Mouse (Mus musculus): ENCODE data around the gene Ndufa4l2. TPM values are rescaled to one million over a fixed set of nuclear protein-coding genes. Genes with fewer than 3 reads are reported as not detected.

Gene Ndufa4l2
- polyA plus RNA-seq, 1 experiment from 2014 or later = 59.8 TPM

DNA sequence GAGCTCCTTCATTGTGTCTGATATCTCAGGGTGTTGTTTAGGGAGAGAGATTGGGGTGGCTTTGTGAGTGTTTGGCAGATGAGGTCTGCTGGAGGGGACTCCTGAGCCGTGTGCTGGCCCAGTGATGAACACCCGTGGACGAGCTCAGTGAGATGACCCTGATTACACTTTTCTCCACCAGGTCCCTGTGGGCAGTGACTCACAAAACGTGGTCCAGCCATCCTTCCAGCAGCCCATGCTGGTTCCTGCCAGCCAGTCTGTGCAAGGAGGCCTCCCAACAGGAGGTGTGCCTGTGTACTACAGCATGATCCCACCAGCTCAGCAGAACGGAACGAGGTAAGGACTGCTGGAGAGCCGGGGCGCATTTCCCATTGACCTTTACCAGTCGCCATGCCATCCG, 29.5 kb upstream of the Ndufa4l2 start:
- H3K9ac ChIP-seq (ENCODE audit: low read length) = no peak overlapping the region
- peaks cover 30% of the 10 kb centered on the region for H3K36me3 ChIP-seq (ENCODE audit: control insufficient read depth, insufficient read depth)

DNA sequence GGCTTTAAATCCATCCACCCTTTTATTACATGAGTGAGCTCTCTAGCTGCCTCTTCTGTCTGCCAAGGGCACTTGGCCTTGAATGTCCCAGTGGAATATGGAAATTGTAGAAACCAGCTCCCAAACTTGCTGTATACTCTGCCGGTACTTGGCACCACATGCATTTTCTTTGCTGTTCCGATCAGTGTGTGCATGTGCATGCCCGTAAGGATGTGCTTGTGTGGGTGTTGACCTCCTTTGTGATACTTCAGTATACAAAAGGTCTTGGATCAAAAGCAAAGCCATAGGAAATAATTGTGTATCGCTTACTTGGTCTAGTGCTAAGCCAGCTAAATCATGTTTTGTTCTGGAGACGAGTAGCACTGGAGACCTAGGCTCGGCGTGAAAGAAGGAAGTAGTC, 25.9 kb upstream of the Ndufa4l2 start:
- 86% methylated on average over 7 of the region's 7 CpGs for WGBS
- Histone ChIP-seq H3K9ac (ENCODE audit: low read length) (no peak overlapping the region), H3K4me3 (ENCODE audit: low read length) (no peak overlapping the region), H3K27ac (ENCODE audit: low read length) (no peak overlapping the region), H3K27me3 (ENCODE audit: control insufficient read depth, insufficient read depth, low read length) (no peaks in the 10 kb centered on the region), H3K9me3 (replicated peaks; ENCODE audit: control insufficient read depth, low read length) (no peaks in the 10 kb centered on the region), H3K36me3 (ENCODE audit: control insufficient read depth, insufficient read depth) (peaks cover 39% of the 10 kb centered on the region), H3K4me1 (ENCODE audit: control insufficient read depth, insufficient read depth, low read length) (no peaks in the 10 kb centered on the region), H3K4me2 (ENCODE audit: low read depth, low read length) (no peak overlapping the region)
- no peak for ATAC-seq (replicated peaks; ENCODE audit: extremely low read depth, insufficient read depth, low FRiP score)

More for the DNA sequence above, 29.5 kb upstream of the Ndufa4l2 start:
- H3K4me2 ChIP-seq (ENCODE audit: low read depth, low read length) = no peak overlapping the region
- H3K9me3 ChIP-seq (replicated peaks; ENCODE audit: control insufficient read depth, low read length) = no peaks in the 10 kb centered on the region
- ATAC-seq (replicated peaks; ENCODE audit: extremely low read depth, insufficient read depth, low FRiP score) = no peak
- no peaks in the 10 kb centered on the region for H3K27me3 ChIP-seq (ENCODE audit: control insufficient read depth, insufficient read depth, low read length)
- no peak overlapping the region for H3K4me3 ChIP-seq (ENCODE audit: low read length)
- no peak overlapping the region for H3K27ac ChIP-seq (ENCODE audit: low read length)
- H3K4me1 ChIP-seq (ENCODE audit: control insufficient read depth, insufficient read depth, low read length) = no peaks in the 10 kb centered on the region
- 81% methylated on average over 10 of the region's 10 CpGs for WGBS

GRCm38 (mm10) chr10:127490160-127491127, 24.3 kb upstream of the Ndufa4l2 start:
- no peaks in the 10 kb centered on the region for H3K9me3 ChIP-seq (replicated peaks; ENCODE audit: control insufficient read depth, low read length)
- H3K27ac ChIP-seq (ENCODE audit: low read length) = no peak overlapping the region
- ATAC-seq (replicated peaks; ENCODE audit: extremely low read depth, insufficient read depth, low FRiP score) = no peak
- H3K36me3 ChIP-seq (ENCODE audit: control insufficient read depth, insufficient read depth) = peaks cover 40% of the 10 kb centered on the region
- WGBS = 86% methylated on average over 18 of the region's 18 CpGs
- H3K9ac ChIP-seq (ENCODE audit: low read length) = no peak overlapping the region
- H3K4me1 ChIP-seq (ENCODE audit: control insufficient read depth, insufficient read depth, low read length) = no peaks in the 10 kb centered on the region
- no peak overlapping the region for H3K4me2 ChIP-seq (ENCODE audit: low read depth, low read length)
- H3K27me3 ChIP-seq (ENCODE audit: control insufficient read depth, insufficient read depth, low read length) = no peaks in the 10 kb centered on the region
- H3K4me3 ChIP-seq (ENCODE audit: low read length) = no peak overlapping the region

- Histone ChIP-seq H3K4me1 (ENCODE audit: control insufficient read depth, insufficient read depth, low read length) (no peaks in the 10 kb centered on the region), H3K36me3 (ENCODE audit: control insufficient read depth, insufficient read depth) (peaks cover 41% of the 10 kb centered on the region), H3K4me2 (ENCODE audit: low read depth, low read length) (no peak overlapping the region), H3K9me3 (replicated peaks; ENCODE audit: control insufficient read depth, low read length) (no peaks in the 10 kb centered on the region), H3K9ac (ENCODE audit: low read length) (no peak overlapping the region), H3K4me3 (ENCODE audit: low read length) (no peak overlapping the region), H3K27me3 (ENCODE audit: control insufficient read depth, insufficient read depth, low read length) (no peaks in the 10 kb centered on the region), H3K27ac (ENCODE audit: low read length) (no peak overlapping the region)
- ATAC-seq (replicated peaks; ENCODE audit: extremely low read depth, insufficient read depth, low FRiP score) = no peak
- 77% methylated on average over 8 of the region's 8 CpGs for WGBS
These were observed 23.6 kb upstream of the Ndufa4l2 start for GRCm38 (mm10) chr10:127491128-127491512.

DNA sequence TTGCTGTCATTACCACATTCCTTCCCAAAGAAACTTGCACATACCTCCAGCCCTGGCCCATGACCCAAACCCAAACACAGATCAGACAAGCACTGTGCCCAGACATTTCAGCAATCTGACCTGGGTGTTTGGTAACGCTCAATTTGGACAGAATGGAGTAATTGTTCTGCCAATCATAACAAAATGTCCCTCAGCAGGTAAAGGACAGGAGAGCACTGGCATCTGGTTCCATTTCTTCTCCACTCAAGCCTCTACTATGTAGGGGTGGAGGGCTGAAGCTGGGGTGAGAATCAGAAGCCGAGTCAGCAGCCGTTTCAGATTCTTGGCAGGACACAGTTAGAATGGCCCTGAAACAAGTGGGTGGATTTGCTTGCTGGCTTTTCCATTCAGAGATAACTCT, 22.6 kb upstream of the Ndufa4l2 start:
- no peak for ATAC-seq (replicated peaks; ENCODE audit: extremely low read depth, insufficient read depth, low FRiP score)
- Histone ChIP-seq H3K9ac (ENCODE audit: low read length) (no peak overlapping the region), H3K4me3 (ENCODE audit: low read length) (no peak overlapping the region), H3K27ac (ENCODE audit: low read length) (no peak overlapping the region), H3K4me1 (ENCODE audit: control insufficient read depth, insufficient read depth, low read length) (no peaks in the 10 kb centered on the region), H3K27me3 (ENCODE audit: control insufficient read depth, insufficient read depth, low read length) (no peaks in the 10 kb centered on the region), H3K4me2 (ENCODE audit: low read depth, low read length) (no peak overlapping the region), H3K36me3 (ENCODE audit: control insufficient read depth, insufficient read depth) (peaks cover 49% of the 10 kb centered on the region), H3K9me3 (replicated peaks; ENCODE audit: control insufficient read depth, low read length) (no peaks in the 10 kb centered on the region)
- WGBS = 67% methylated on average over 3 of the region's 3 CpGs

DNA sequence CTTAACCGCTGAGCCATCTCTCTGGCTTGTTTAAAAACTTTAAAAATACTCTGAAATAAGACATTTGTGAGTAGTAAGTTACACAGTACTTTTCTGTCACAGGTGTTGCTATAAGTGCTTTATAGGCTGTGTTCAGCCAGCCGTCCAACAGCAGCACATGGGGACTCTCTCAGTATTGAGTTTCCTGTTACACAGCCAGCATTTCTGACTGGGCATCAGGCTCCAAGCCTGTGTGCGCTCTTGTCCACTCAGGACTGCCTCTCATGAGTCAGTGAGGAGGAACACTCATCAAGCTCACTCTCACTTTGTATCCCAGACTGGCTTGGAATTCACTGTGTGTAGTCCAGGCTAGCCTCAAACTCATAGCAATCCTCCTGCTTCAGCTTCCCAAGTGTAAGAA, 18.6 kb upstream of the Ndufa4l2 start:
- Histone ChIP-seq H3K4me2 (ENCODE audit: low read depth, low read length) (no peak overlapping the region), H3K9ac (ENCODE audit: low read length) (no peak overlapping the region), H3K27ac (ENCODE audit: low read length) (no peak overlapping the region), H3K9me3 (replicated peaks; ENCODE audit: control insufficient read depth, low read length) (no peaks in the 10 kb centered on the region), H3K4me3 (ENCODE audit: low read length) (no peak overlapping the region), H3K27me3 (ENCODE audit: control insufficient read depth, insufficient read depth, low read length) (no peaks in the 10 kb centered on the region), H3K4me1 (ENCODE audit: control insufficient read depth, insufficient read depth, low read length) (no peaks in the 10 kb centered on the region), H3K36me3 (ENCODE audit: control insufficient read depth, insufficient read depth) (peaks cover 68% of the 10 kb centered on the region)
- ATAC-seq (replicated peaks; ENCODE audit: extremely low read depth, insufficient read depth, low FRiP score) = no peak
- 82% methylated on average over 3 of the region's 3 CpGs for WGBS

- Histone ChIP-seq H3K36me3 (ENCODE audit: control insufficient read depth, insufficient read depth) (peaks cover 55% of the 10 kb centered on the region), H3K9ac (ENCODE audit: low read length) (no peak overlapping the region), H3K27ac (ENCODE audit: low read length) (no peak overlapping the region), H3K27me3 (ENCODE audit: control insufficient read depth, insufficient read depth, low read length) (no peaks in the 10 kb centered on the region), H3K9me3 (replicated peaks; ENCODE audit: control insufficient read depth, low read length) (no peaks in the 10 kb centered on the region), H3K4me2 (ENCODE audit: low read depth, low read length) (no peak overlapping the region), H3K4me3 (ENCODE audit: low read length) (no peak overlapping the region), H3K4me1 (ENCODE audit: control insufficient read depth, insufficient read depth, low read length) (no peaks in the 10 kb centered on the region)
- WGBS = 84% methylated on average over 5 of the region's 5 CpGs
- ATAC-seq (replicated peaks; ENCODE audit: extremely low read depth, insufficient read depth, low FRiP score) = no peak
These were observed 15.3 kb upstream of the Ndufa4l2 start for GRCm38 (mm10) chr10:127499516-127499915.

GRCm38 (mm10) chr10:127500042-127500441, 14.7 kb upstream of the Ndufa4l2 start:
- no peaks in the 10 kb centered on the region for H3K9me3 ChIP-seq (replicated peaks; ENCODE audit: control insufficient read depth, low read length)
- H3K4me3 ChIP-seq (ENCODE audit: low read length) = no peak overlapping the region
- no peak overlapping the region for H3K9ac ChIP-seq (ENCODE audit: low read length)
- no peaks in the 10 kb centered on the region for H3K4me1 ChIP-seq (ENCODE audit: control insufficient read depth, insufficient read depth, low read length)
- WGBS = 85% methylated on average over 4 of the region's 4 CpGs
- H3K27me3 ChIP-seq (ENCODE audit: control insufficient read depth, insufficient read depth, low read length) = no peaks in the 10 kb centered on the region
- ATAC-seq (replicated peaks; ENCODE audit: extremely low read depth, insufficient read depth, low FRiP score) = no peak
- H3K27ac ChIP-seq (ENCODE audit: low read length) = no peak overlapping the region
- H3K4me2 ChIP-seq (ENCODE audit: low read depth, low read length) = no peak overlapping the region
- peaks cover 50% of the 10 kb centered on the region for H3K36me3 ChIP-seq (ENCODE audit: control insufficient read depth, insufficient read depth)

All from heart, embryonic 16.5 days (tissue).